In genomic region chr3:27696449-27696797, GRCm38 (mm10) we compare ENCODE assay signal across 22 mouse cellular contexts. TPM values are rescaled to one million over a fixed set of nuclear protein-coding genes. Genes with fewer than 3 reads are reported as not detected.
DNase-seq lines count a peak whose midpoint lies in the region; ATAC-seq and TF ChIP-seq lines count a peak whose summit lies in the region.
"Had no signal": no experiment of that assay in that cellular context is flagged by ENCODE, and none has a peak within 500 bp of the region (broad histone marks: within the 10 kb centered on the region; RNA-seq: fewer than 3 reads in every experiment).

No protein-coding gene starts in this region.

- H3K27me3 ChIP-seq in kidney, embryonic 15.5 days, result no peaks in the 10 kb centered on the region
- no peaks in the 10 kb centered on the region for H3K27me3 ChIP-seq in C2C12 (ENCODE audit: control insufficient read depth, insufficient read depth, insufficient read length)
- H3K27me3 ChIP-seq in embryonic facial prominence, embryonic 14.5 days (replicated peaks; ENCODE audit: control insufficient read depth, insufficient read depth, low read length), result no peaks in the 10 kb centered on the region
- no peaks in the 10 kb centered on the region for H3K27me3 ChIP-seq in midbrain, embryonic 10.5 days (ENCODE audit: low read depth, poor library complexity, severe bottlenecking)
- H3K27me3 ChIP-seq: CH12.LX; embryonic facial prominence, embryonic 12.5 days; heart, embryonic 12.5 days had no signal

- no peak for DNase-seq in frontal cortex, postnatal 10 days (ENCODE audit: low spot score in 2 of 2)
- no peak for DNase-seq in kidney, postnatal 4 days
- no peak for DNase-seq in embryonic facial prominence, embryonic 14.5 days (ENCODE audit: low spot score)
- no peak for DNase-seq in midbrain, embryonic 10.5 days (ENCODE audit: low spot score)
- no peak for DNase-seq in layer of hippocampus, postnatal 25 days (ENCODE audit: extremely low spot score in 1 of 2, low spot score in 1 of 2)
- DNase-seq: adrenal gland, adult 2 months; adrenal gland, postnatal 25 days; cerebellum, adult 2 months; cerebellum, postnatal 10 days; embryo, embryonic 11 days; gastrocnemius, postnatal 25 days had no signal

- peak overlapping the region; percentile 67 for H3K27ac ChIP-seq in kidney, embryonic 15.5 days
- H3K27ac ChIP-seq in embryonic facial prominence, embryonic 14.5 days (replicated peaks; ENCODE audit: low read depth, low read length), result peak overlapping the region; percentile 46; the same call in 1 of the 2 replicates
- H3K27ac ChIP-seq in midbrain, embryonic 10.5 days (replicated peaks), result no peak overlapping the region
- H3K27ac ChIP-seq: embryonic facial prominence, embryonic 12.5 days; forebrain, embryonic 10.5 days; hindbrain, embryonic 10.5 days; hindbrain, embryonic 14.5 days had no signal

- H3K36me3 ChIP-seq in kidney, embryonic 15.5 days, result no peaks in the 10 kb centered on the region; the same call in 1 of the 2 replicates
- H3K36me3 ChIP-seq in C2C12 (ENCODE audit: control insufficient read depth, insufficient read depth), result peaks cover 15% of the 10 kb centered on the region
- H3K36me3 ChIP-seq in embryonic facial prominence, embryonic 14.5 days (ENCODE audit: control insufficient read depth, insufficient read depth, low read length), result 0 out of 2 replicates have a peak, but pooled peaks cover 5% of the 10 kb centered on the region
- H3K36me3 ChIP-seq in midbrain, embryonic 10.5 days, result no peaks in the 10 kb centered on the region
- H3K36me3 ChIP-seq: embryonic facial prominence, embryonic 12.5 days; forebrain, embryonic 10.5 days had no signal

- peaks cover 39% of the 10 kb centered on the region for H3K4me1 ChIP-seq in kidney, embryonic 15.5 days
- H3K4me1 ChIP-seq in embryonic facial prominence, embryonic 14.5 days (ENCODE audit: control insufficient read depth, insufficient read depth, low read length), result peaks cover 21% of the 10 kb centered on the region
- H3K4me1 ChIP-seq in midbrain, embryonic 10.5 days, result no peaks in the 10 kb centered on the region

- ATAC-seq in frontal cortex, adult (ENCODE audit: low TSS enrichment), result peak; percentile 77
- no peak for ATAC-seq in kidney, embryonic 15.5 days (replicated peaks; ENCODE audit: low FRiP score)
- no peak for ATAC-seq in embryonic facial prominence, embryonic 14.5 days (ENCODE audit: low read depth)
- ATAC-seq: forebrain, embryonic 14.5 days had no signal

- no peak for TF ChIP-seq CTCF in C2C12 (IDR thresholded peaks at IDR 0.05; ENCODE audit: control insufficient read depth, insufficient read depth, insufficient read length)

- H3K79me2 ChIP-seq in C2C12 (ENCODE audit: control insufficient read depth, insufficient read depth), result peaks cover 100% of the 10 kb centered on the region

- H3K9ac ChIP-seq in kidney, embryonic 15.5 days, result no peak overlapping the region
- no peak overlapping the region for H3K9ac ChIP-seq in embryonic facial prominence, embryonic 14.5 days (ENCODE audit: low read depth, low read length)
- H3K9ac ChIP-seq: embryonic facial prominence, embryonic 12.5 days; heart, embryonic 12.5 days; hindbrain, embryonic 14.5 days had no signal

- H3K9me3 ChIP-seq in kidney, embryonic 15.5 days (replicated peaks), result no peaks in the 10 kb centered on the region
- no peaks in the 10 kb centered on the region for H3K9me3 ChIP-seq in embryonic facial prominence, embryonic 14.5 days (ENCODE audit: control insufficient read depth, low read length)
- no peaks in the 10 kb centered on the region for H3K9me3 ChIP-seq in midbrain, embryonic 10.5 days (replicated peaks)
- H3K9me3 ChIP-seq: embryonic facial prominence, embryonic 12.5 days; forebrain, embryonic 10.5 days; heart, embryonic 12.5 days; hindbrain, embryonic 10.5 days had no signal

- WGBS in kidney, embryonic 15.5 days, result 66% methylated on average over 5 of the region's 5 CpGs
- WGBS in embryonic facial prominence, embryonic 14.5 days, result 69% methylated on average over 5 of the region's 5 CpGs
- WGBS in midbrain, embryonic 10.5 days, result 82% methylated on average over 5 of the region's 5 CpGs

- H3K4me3 ChIP-seq in kidney, embryonic 15.5 days (replicated peaks), result no peak overlapping the region
- no peak overlapping the region for H3K4me3 ChIP-seq in C2C12 (ENCODE audit: insufficient read depth, poor library complexity, severe bottlenecking)
- no peak overlapping the region for H3K4me3 ChIP-seq in embryonic facial prominence, embryonic 14.5 days (ENCODE audit: low read depth, low read length)
- no peak overlapping the region for H3K4me3 ChIP-seq in midbrain, embryonic 10.5 days
- H3K4me3 ChIP-seq: embryonic facial prominence, embryonic 12.5 days; erythroblast, embryonic 14.5 days; forebrain, embryonic 10.5 days; heart, embryonic 12.5 days; hindbrain, embryonic 10.5 days had no signal

- 0 out of 2 replicates have a peak overlapping the region, but pooled peaks have one; percentile 32 for H3K4me2 ChIP-seq in kidney, embryonic 15.5 days
- no peak overlapping the region for H3K4me2 ChIP-seq in embryonic facial prominence, embryonic 14.5 days (ENCODE audit: low read depth, low read length)
- H3K4me2 ChIP-seq: embryonic facial prominence, embryonic 12.5 days; heart, embryonic 12.5 days; hindbrain, embryonic 14.5 days had no signal

- peak overlapping the region; percentile 8 for H3ac ChIP-seq in C2C12 (ENCODE audit: control insufficient read depth, insufficient read length, low read depth)

- peaks cover 97% of the 10 kb centered on the region for H3K79me3 ChIP-seq in C2C12 (ENCODE audit: low read depth)

TF ChIP-seq in C2C12, 6 proteins besides CTCF, POLR2A, EP300 and RAD21:
- no peak for TF ChIP-seq CEBPB (IDR thresholded peaks at IDR 0.05; ENCODE audit: low read depth)
- TF ChIP-seq MAX (IDR thresholded peaks at IDR 0.05), result no peak
- TF ChIP-seq FOSL1 (IDR thresholded peaks at IDR 0.05; ENCODE audit: insufficient read depth, low read length, poor library complexity, severe bottlenecking), result no peak
- no peak for TF ChIP-seq MYOG (IDR thresholded peaks at IDR 0.05; ENCODE audit: control insufficient read depth, extremely low read depth, insufficient read length)
- TF ChIP-seq USF1 (IDR thresholded peaks at IDR 0.05; ENCODE audit: low read depth), result no peak
- TF ChIP-seq MYOD1 (IDR thresholded peaks at IDR 0.05; ENCODE audit: control insufficient read depth, insufficient read length, low read depth), result no peak

RNA-seq across cellular contexts. Expression of gene Fndc3b, which starts 14.7 kb away (rescaled TPM):
- 27.9 and 32.8 TPM in 2 replicates for polyA plus RNA-seq in kidney, embryonic 15.5 days (2015; fragmentation: Nextera tagmentation; extraction: Ambion mirVana)
- 23.7 TPM for polyA plus RNA-seq in C2C12 (2012; fragmentation: generic; extraction: Trizol)
- 43.2 and 44.3 TPM in 2 replicates for polyA plus RNA-seq in embryonic facial prominence, embryonic 14.5 days (2014; fragmentation: Nextera tagmentation; extraction: Ambion mirVana)
- polyA plus RNA-seq in midbrain, embryonic 10.5 days (2016; fragmentation: Nextera tagmentation; extraction: Ambion mirVana), result 11.3 and 11.4 TPM in 2 replicates
- 10 to 100 TPM; 20.2 to 21.6 TPM for total RNA-seq in layer of hippocampus, postnatal 25 days (2021)
